Mouse (Mus musculus): ENCODE data around the gene Gm28510. TPM values are rescaled to one million over a fixed set of nuclear protein-coding genes. Genes with fewer than 3 reads are reported as not detected.
"Not testable (repeated sequence)": the region's sequence is repeated elsewhere in the genome, so short reads cannot be mapped to it uniquely, and the experiment has no call there.

Gene Gm28510
- not detected in 2 replicates for polyA plus RNA-seq (2016; fragmentation: Nextera tagmentation; extraction: Ambion mirVana)

- not testable (repeated sequence) for DNase-seq (ENCODE audit: low spot score); H3K27me3 ChIP-seq (ENCODE audit: insufficient read depth, poor library complexity, severe bottlenecking); H3K4me3 ChIP-seq; H3K4me1 ChIP-seq; H3K36me3 ChIP-seq; H3K9me3 ChIP-seq; H3K27ac ChIP-seq
- WGBS: no CpG with 5 or more reads among the region's 6 CpGs
These were observed at the start of gene Gm28510 for GRCm38 (mm10) chrY:10412437-10412836. Gene Gm28510, plus strand, starts transcription at chrY:10412737.

Other genes starting within 250 kb of the Gm28510 start
- not detected in 2 replicates for gene Gm20834, start 88.1 kb upstream of the Gm28510 start, polyA plus RNA-seq (2016; fragmentation: Nextera tagmentation; extraction: Ambion mirVana)
- gene Gm20737, start 123.3 kb downstream of the Gm28510 start, polyA plus RNA-seq (2016; fragmentation: Nextera tagmentation; extraction: Ambion mirVana): not detected in 2 replicates
- gene Gm21775, start 140.7 kb downstream of the Gm28510 start, polyA plus RNA-seq (2016; fragmentation: Nextera tagmentation; extraction: Ambion mirVana): not detected in 2 replicates
- not detected in 2 replicates for gene Gm21900, start 203.6 kb downstream of the Gm28510 start, polyA plus RNA-seq (2016; fragmentation: Nextera tagmentation; extraction: Ambion mirVana)

Measured in heart, embryonic 10.5 days (tissue).